Mouse (Mus musculus): ENCODE measurements at regions not wholly inside any gene's neighbourhood (a gene's known extent, or its start where the extent isn't known, plus 50 kb on each side); places are given as distances from the start of the nearest gene placed in this dataset.

- TF ChIP-seq CTCF (IDR thresholded peaks at IDR 0.05; ENCODE audit: control insufficient read depth, insufficient read depth, low read length) (no peak), POLR2A (IDR thresholded peaks at IDR 0.05; ENCODE audit: borderline replicate concordance, control insufficient read depth, low read depth, low read length) (no peak)
Measured at GRCm38 (mm10) chrX:99608284-99608692, 137.2 kb upstream of the Pja1 start.

All from bone marrow, adult 2 months (tissue).